Mouse (Mus musculus): Measurements from ENCODE around the gene Snhg11. TPM values are rescaled to one million over a fixed set of nuclear protein-coding genes. Genes with fewer than 3 reads are reported as not detected.

Gene Snhg11
- polyA plus RNA-seq (2012; rRNA removed), result 2.1 and 2.3 TPM in 2 replicates

GRCm38 (mm10) chr2:158375443-158376122, at the start of gene Snhg11:
TSS of gene Snhg11 (plus strand) at chr2:158375638.

GRCm38 (mm10) chr2:158409595-158410021, 34.2 kb downstream of the Snhg11 start, which contains the start of gene Ralgapb:
TSS of gene Ralgapb (plus strand) at chr2:158409848.

Other genes with a start within 250 kb of the Snhg11 start
- 37.8 and 45.2 TPM in 2 replicates for gene Tgm2, start 229.2 kb upstream of the Snhg11 start, polyA plus RNA-seq (2012; rRNA removed)
- gene D630003M21Rik, start 146.4 kb upstream of the Snhg11 start, polyA plus RNA-seq (2012; rRNA removed), result 0.36 and 0.44 TPM in 2 replicates
- 0.01 TPM in 1 of 2 replicates, not detected in the other for gene Bpi, start 117.5 kb upstream of the Snhg11 start, polyA plus RNA-seq (2012; rRNA removed)
- gene Lbp, start 69.1 kb upstream of the Snhg11 start, polyA plus RNA-seq (2012; rRNA removed), result 23.4 and 29.4 TPM in 2 replicates
- gene Ralgapb, start 34.2 kb downstream of the Snhg11 start, polyA plus RNA-seq (2012; rRNA removed), result 4.8 and 5.3 TPM in 2 replicates
- gene Adig, start 127.0 kb downstream of the Snhg11 start, polyA plus RNA-seq (2012; rRNA removed), result not detected in 2 replicates
- gene Arhgap40, start 137.2 kb downstream of the Snhg11 start, polyA plus RNA-seq (2012; rRNA removed), result 0.34 TPM in 1 of 2 replicates, not detected in the other
- 0.02 TPM in 1 of 2 replicates, not detected in the other for gene Slc32a1, start 235.1 kb downstream of the Snhg11 start, polyA plus RNA-seq (2012; rRNA removed)
- 3.3 and 3.7 TPM in 2 replicates for gene Actr5, start 249.2 kb downstream of the Snhg11 start, polyA plus RNA-seq (2012; rRNA removed)

Measured in liver, embryonic 14 days (tissue).